Mouse (Mus musculus) testis, adult 2 months (tissue): ENCODE results near the gene Tpbgl.

Source experiments
- CTCF ChIP-seq: fragments of 200-500 bp; IDR thresholded peaks from 2 replicates; pipeline ENCODE4 v1.5.1; 2012; ENCODE audit warnings: low read depth, mild to moderate bottlenecking, inconsistent platforms, low read length, moderate library complexity; ENCODE audit not compliant: control insufficient read depth, insufficient read depth, insufficient replicate concordance
- POLR2A ChIP-seq: fragments of 200-500 bp; IDR thresholded peaks from 2 replicates; pipeline ENCODE4 v1.6.1; 2012; ENCODE audit warnings: low read depth, mild to moderate bottlenecking, inconsistent platforms, low read length, moderate library complexity; ENCODE audit not compliant: control insufficient read depth

DNA sequence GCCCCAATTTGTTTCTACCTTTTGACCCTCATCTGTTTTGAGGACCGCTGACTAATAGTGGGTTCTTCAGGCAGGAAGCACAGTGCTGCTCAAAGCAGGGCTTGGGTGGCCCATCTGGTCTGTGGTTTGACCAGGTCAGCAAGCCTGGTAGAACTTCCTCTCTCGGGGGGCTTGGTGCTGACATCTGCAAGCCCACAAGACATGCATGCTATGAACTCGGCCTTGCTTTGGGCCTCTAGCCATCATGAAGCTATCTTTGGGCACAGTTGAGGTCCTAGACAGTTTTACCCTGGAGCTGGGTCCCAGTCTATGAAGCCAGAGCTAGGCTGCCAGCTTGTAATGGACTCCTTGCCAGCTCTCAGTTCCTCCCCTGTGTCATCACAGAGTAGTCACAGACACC lies 48.0 kb upstream of the Tpbgl start:
- TF ChIP-seq POLR2A (no peak), CTCF (no peak)
